Mouse (Mus musculus): ENCODE results near the gene Entr1.
"Not testable (repeated sequence)": the region's sequence is repeated elsewhere in the genome, so short reads cannot be mapped to it uniquely, and the experiment has no call there.

Entr1 gene

DNA sequence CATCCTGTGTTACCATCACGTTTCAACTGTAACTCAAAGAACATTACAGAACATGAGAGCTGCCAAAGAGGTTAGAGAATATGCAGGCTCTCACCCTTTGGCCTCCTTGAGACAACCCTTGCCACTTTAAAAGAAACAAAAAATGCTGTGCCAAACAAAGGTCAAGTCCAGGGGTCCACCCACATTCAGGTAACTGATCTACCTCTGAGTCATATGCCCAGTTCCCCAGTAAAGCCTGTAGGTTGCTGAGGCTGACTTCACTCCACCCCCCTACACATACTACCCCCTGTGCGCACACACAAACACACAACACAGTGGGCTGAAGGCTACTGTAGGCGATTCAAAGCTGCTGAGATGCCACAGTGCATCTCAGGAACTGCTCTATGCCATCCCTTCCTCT is 1.4 kb downstream of the Entr1 start:
- no peak for DNase-seq

DNA sequence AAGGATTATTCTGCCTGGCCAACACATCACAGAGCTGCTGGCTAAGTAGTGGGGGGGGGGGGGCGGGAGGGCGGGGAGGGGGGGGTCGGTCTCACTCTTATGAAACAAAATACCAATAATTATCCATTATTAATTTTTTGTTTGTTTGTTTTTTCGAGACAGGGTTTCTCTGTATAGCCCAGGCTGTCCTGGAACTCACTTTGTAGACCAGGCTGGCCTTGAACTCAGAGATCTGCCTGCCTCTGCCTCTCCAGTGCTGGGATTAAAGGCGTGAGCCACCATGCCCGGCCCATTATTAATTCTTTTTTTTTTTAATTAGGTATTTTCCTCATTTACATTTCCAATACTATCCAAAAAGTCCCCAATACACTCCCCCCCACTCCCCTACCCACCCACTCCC is 8.2 kb downstream of the Entr1 start:
- DNase-seq = not testable (repeated sequence)

DNA sequence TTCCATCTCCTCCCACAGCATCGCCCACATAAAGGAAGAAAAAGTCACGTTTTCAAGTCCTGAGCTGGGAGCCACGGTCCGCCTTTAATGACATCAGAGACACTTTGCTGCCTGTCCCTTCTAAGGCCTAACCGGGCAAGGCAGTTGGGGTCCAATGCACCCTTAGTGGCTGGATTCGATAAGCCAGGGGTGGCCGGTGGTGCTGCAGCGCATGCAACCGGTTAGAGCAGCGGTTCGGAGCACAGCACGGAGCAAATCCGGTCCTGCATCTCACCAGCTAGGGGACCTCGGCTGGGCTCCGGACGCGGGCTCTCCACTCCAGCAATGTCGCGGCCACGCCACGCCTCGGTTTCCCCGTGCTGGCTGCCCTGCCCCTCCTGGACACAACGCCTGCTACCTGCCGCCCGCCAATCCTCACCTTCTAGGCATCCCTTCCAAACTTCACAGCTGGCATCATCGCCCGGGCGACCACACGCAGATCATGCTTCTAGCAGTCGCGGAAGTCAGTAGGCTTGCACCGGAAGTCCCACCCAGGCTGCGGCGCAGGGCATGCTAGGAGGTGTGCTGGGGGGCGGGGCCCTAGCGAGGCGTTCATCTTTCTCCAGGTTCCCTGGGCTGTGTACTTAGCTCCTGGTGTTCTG is 8.9 kb downstream of the Entr1 start, which contains the start of gene Snapc4:
Gene Snapc4, minus strand, starts transcription at position 523 of the 641 bp plus-strand sequence.
- DNase-seq = peak; percentile 93

DNA sequence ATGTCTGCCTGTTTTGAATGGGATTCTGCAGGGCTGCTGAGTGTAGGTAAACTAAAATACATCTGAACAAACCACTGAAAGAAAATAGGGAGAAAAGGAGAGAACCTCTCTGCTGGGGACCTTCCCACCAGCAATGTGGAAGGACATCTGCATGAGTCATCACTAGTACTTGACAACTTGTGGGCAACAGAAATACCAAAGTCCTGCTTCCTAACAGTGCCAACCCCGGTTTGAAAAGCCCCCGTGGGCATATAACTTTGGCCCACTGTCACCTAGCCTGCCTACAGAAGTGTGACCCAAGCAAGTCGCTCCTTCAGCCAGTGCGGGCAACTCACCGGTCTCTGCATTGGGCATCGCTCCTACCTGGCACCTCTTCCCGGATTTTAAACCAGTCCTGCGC is 16.7 kb downstream of the Entr1 start:
- DNase-seq = no peak

DNA sequence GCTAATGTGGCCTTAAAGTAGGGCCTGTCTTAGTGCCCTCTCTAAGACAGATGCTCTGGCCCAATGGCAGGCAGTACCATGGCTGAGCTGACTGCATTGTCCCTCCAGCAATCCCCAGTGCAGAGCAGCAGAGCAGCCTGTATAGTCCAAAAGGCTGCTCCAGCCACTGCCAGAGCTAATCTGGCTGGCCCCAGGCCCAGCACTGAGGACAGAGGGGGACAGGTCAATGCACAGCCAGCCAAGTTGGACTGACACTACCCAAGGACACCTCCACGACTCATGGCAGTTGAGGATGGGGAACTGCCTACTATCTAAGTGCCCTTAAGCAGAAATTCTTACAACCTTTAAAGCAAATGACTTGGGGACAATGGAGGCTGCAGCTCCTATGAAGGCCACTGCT is 20.5 kb downstream of the Entr1 start:
- DNase-seq = no peak

DNA sequence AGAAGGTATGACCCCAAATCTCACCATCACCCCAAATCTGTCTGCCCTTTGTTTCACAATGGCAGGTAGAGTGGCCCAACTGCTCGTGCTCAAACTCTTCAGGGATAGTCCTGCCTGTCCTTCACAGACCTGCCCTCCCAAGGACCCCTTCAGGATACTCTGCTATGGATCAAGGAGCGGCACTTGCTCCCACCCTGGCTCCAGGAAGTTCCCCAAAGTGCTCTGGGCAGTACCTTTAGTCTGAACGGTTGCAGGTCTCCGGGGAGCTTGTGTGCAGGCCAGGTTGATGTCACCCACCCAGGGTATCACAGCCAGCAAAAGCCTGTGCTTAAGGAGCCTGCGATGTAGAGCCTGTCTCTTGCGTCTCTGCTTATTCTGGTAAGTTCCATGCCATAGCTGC is 21.2 kb downstream of the Entr1 start:
- no peak for DNase-seq

DNA sequence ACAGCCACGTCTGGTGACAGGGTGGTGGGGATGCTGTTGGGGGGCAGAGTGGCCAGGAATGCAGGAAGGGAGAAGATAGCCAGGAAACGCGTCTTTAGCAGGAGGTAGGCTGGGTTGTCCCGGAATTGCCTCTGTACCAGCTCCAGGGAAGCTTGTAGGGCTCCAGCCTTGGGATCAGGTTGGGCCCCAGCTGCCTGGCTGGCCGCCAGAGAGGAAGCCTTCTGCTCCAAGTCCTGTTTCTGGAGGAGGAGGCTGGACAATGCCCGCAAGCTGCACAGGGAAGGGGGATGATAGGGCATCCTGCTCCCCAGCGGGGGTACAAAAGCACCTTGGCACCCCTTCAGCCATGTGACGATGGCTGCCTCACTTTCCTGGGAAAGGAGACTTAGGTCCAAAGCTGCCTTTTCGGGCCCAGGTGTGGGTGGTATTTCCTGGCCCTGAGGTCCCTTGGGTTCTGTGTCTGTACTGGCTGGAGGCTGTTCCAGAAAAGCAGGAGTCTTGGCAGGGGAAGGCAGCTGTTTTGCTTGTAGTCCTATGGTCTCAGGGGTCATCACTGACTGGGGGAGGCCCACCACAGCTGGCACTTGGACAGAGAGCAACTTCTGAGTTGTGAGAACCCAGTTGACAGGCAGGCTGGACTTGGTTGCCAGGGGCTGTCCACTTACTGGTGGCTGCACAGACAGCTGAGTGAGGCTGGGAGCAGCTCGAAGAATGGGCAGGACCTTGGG is 24.2 kb downstream of the Entr1 start:
- DNase-seq = no peak

DNA sequence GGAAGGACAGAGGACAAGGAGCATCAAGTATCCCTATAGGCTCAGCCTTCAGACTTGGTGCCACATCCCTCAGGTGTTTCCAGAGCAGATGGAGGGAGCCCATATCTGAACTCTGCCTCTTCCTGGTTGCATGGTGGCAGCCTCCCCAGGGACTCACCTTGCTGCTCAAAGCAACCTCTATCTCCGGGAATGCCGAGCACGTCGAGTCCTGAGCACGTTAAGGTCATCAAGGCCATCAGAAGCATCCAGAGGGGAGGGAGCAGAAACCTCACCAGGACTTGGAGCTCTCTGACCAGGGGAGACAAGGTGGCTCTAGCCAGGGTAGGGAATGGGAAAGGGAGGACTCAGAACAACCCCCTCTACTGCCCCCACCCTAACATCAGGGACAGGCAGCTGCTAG is 25.6 kb downstream of the Entr1 start:
- no peak for DNase-seq

DNA sequence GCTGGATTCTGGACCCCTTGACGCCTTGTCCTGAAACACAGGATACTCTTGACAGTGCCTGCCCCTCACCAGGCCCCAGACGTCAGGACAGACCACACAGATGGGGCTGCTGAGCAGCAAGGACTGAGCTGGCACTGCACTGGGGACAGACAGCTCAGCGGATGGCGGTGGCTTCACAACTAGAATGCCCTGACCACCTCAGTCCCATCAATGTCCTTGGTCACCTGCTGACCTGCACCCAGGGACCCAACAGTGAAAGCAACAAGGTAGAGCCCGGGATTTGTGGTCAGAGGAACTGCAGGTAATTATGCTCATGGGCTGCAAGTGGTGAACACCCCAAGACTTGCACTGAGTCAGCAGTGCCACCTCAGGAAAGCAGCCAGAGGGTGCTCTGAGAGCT is 26.1 kb downstream of the Entr1 start:
- DNase-seq = no peak

DNA sequence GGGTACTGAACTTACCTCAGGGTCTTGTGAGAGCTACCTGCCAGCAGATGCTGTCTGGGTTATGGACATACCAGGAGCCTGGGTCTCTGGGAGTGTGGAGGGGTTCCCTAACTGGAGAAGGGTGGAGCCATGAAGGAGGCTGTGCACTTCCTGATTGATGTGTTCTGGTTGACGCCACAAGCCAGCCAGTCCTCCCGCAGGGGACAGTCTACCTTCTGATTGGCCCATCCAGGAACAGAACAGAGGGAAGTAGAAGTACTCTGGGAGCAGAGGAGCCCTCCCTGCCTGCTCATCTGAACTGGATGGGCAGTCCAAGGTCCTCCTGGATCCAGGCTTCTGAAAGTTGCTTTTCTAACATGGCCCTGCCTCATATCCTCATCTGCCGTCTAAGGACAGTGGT is 28.3 kb downstream of the Entr1 start, which contains the start of gene Card9:
Gene Card9, minus strand, starts transcription at position 147 of the 400 bp plus-strand sequence.
- no peak for DNase-seq

DNA sequence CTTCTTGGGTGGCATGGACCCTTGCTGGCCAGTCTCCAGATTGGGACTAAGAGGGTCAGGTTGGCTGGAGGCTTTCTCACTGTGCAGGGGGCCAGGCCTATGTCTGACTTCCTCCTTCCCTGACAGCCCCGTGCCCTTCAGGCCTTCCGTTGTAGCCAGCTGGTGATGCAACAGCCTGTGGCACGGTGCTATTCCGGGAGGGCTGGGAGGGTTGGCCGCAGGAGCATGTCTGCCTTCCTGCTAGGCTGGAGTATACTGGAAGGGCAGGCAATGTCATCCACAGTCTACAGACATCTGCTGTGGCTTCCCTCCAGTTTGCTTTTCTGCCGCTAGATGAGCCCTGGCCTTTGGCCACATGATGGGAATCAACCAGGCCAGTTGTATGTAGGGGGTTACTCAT is 29.1 kb downstream of the Entr1 start:
- no peak for DNase-seq

DNA sequence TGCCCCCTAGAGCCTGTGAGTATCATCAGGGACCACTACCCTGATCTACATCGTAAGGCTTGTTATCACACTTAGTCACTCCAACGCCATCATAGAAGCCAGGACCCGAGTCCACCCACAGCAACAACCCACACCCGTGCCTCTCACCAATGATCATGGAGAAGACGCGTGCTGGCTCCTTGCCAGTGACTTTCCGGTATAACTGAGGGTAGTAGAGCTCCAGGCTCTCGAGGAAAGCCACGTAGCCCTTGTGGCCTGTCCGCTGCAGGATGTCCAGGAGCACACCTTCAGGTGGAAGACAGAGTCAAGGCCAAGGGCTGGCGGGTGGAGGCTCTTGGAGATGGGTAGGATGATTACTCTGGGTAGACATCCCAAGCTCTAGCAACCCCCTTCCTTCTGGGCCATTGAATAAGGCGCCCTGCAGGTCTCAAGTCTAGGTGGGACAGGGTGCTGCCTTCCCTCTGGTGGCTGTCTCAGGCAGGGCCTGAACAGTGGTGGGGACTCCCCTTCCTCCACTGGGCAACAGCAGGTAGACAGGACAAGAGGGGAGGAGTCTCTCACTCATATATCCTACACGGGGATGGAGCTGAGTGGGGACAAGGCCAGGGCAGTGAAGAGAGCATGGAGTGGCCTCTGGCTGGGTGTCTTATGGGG is 30.3 kb downstream of the Entr1 start:
- DNase-seq = no peak

DNA sequence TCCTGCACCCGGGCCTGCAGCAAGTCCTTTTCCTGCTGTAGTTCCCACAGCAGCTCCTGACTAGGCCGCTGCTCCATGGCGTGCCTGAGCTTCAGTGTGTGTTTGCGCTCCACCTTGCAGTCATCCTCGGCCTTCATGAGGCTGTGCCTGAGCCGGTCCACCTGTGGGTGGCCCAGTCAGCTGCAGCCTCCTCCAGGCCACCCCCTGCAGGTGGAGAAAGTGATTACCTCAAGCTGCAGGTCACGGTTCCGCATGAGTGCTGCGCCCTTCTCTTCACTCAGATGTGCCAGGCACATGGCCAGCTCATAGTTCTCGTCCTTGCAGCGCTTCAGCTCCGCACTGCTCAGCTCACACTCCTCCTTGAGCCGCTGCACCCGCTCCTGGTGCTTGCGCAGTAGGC is 31.6 kb downstream of the Entr1 start:
- DNase-seq = no peak

DNA sequence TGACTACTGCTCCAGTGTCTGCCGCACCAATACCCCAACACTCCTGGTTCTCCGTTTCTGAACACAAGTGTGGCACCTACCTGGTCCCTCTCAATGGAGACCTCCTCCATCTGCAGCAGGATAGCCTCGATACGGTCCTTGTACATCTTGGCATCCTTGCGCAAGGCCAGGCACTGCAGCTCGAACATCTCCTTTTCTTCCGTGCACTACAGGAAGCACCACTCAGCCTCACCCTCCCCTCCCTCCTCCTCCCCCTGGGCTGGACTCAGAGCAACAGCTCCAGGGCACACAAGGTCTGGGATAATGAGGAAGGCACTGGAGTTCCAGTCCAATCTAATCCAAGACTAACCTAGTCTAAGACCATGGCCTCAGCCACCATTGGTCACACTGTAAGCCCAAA is 32.4 kb downstream of the Entr1 start:
- DNase-seq = no peak

DNA sequence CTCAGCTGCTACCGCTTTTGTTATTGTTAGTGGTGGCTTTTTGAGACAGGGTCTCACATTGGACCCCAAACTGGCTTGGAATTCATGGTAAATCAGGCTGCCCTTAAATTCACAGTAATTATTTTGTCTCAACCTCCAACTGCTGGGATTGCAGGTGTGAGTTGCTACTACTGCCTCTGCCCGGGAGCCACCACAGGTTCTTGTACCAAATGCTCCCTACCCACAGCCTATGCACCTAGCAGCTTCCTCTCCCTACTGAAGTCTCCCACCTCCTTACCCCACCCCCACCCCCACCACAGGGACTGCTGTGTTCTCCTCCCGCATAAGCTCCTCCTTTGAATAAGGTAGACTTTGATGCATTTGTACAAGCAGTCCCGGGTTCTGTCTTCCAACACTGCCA is 32.9 kb downstream of the Entr1 start:
- DNase-seq = no peak

DNA sequence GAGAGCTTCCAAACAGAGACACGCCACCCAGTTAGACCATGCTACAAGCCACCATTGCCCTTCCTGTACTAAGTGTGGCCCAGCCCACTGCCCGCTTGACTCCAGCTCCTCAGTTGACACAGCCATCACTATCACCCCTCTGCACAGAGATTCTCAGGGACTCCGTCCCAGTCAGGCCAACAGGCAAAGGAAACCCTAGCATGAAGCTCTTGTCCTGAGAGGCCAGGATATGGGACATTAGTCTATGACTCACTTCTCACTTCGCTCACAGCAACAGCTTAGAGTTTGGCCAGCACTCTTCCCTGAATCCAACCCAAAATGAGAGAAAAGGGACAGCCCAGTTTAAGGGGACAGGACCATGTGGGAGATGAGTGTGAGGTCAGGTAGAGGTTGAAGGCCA is 34.7 kb downstream of the Entr1 start:
- no peak for DNase-seq

DNA sequence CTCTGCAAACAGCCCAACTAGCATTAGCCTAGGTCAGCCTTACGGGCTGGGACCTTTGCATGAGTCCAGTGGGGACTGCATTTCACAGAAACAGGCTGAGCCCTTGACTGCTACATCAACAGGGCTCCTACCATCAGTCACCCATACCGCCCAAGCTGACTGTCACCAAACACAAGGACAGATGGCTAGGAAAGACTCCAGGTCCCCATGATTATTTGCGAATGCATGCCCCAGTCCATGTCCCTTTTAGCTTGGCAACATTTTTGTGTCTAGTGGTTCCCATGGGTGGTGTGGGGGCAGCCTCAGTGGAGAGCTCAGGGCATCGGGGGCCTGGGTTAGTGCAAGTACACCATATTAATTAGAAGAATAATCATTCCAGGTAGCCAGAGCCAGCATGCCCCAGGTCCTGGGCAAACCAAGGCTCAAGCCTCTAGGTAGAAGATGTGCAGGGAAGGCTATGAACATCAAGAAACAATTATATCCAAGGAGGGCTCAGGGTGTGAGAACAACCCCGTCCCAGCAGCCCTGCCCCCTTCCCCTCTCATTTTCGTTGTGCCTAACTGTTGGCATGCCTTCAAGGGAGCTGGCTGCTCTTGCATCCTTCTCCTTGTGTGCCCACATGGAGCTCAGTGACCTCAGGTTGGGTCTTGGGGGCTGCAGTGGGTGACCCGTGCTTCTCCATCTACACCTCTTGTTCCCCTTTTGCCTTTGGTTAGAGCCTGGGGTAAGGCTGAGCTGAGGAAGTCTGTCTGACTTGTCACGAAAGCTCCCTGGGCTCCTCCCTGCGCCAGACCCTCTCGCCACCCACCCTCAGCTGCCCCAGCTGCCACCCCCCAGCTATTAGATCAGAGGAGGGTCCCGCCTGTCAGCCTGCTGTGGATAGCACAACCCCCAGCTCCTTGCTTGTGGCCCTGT is 35.8 kb downstream of the Entr1 start:
- no peak for DNase-seq

DNA sequence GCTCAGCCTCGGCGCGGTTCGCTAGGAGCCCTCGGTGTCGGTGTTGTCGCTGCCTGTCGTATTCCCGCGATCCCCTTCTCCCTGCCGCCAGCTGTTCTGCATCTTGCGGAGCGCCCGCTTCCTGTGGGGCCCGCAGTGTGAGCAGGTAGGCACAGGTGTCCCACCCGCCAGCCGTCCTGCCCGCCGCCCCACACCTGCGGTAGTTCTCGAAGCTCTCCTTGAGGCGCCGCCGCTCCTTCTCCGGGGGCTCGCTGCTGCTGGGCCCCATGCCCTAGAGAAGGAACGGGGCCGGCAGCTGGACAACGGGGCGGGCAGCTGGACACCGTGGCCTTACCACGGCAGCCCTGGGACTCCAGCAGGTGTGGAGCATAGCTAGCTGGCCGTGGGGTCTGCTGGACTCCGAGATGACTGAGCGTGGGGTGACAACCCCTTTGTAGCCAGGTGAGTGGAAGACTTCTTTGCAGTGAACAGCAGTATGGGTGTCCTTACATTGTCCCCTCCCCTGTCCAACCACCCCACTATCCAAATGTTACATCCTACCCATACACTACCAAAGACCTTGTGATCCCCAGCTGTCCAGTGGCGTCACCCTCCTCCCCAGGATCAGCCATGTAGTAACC is 36.7 kb downstream of the Entr1 start:
- no peak for DNase-seq

DNA sequence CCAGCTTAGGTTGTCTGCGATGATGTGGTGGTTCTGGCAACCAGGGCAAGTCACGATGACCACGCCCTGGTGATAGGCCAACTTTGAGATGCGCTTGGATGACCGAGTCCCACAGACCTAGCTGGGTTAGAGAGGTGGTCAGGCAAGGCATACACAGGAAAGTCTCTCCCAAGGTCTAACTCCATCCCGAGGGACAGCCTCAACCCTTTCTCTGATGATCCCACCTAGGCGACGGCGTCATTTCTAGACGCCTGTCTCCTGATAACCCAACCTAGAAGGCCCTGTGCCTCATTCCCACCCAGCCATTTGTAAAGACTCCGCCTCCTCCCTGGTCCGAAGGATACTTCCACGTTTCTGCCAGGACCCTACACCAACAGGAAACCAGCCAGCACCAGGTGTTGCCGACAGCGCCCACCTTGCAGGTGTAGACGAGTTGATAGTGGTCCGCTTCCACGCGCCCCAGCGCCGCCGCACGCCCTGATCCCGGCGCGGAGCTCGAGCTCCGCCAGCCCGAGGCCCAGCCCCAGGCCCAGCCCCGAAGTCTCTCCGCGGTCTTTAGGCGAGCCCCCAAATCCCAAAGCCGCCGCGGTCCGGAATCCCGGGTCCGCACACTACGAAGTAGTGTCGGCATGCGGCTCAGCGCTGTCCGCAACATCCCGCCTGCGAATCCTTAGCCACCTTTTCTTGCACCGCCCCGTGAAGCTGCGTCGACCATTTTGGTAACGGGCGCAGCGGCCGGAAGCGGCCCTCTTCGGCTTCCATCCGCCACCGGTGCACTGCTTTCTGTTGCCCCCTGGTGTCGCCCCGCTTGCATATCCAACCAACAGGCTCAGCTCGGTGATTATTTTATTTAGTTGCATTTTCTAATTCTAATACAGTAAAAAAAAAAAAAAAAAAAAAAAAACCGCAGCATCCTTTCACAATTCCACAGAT is 37.5 kb downstream of the Entr1 start, which contains the start of gene Dnlz:
Gene Dnlz, minus strand, starts transcription at position 753 of the 933 bp plus-strand sequence.
- DNase-seq = peak; percentile 95

DNA sequence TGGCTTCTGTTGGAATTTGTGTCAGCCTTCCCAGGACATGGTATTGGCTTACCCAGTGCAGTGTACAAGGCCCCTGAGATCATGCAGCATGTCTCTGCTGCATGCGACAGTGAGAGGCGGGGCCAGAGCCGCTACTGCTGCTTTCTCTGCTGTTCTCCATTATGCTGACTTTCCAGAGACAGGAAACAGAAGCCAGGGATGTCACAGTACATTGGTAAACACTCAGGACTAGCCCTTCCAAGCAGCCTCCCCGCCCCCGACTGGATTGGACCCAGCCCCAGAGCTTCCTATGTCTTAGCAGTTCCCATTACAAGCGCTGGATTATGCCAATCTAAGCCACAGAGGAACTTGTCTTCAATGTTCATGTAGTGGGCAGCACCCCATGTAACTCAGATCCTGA is 40.9 kb downstream of the Entr1 start:
- DNase-seq = peak; percentile 23
